Mouse (Mus musculus) heart, embryonic 10.5 days (tissue): ENCODE data around the gene Shb. TPM values are rescaled to one million over a fixed set of nuclear protein-coding genes. Genes with fewer than 3 reads are reported as not detected.
A peak's percentile ranks its signal among the peaks of the same experiment; 100 is the strongest.

Experiments
- DNase-seq: peaks from one replicate; pipeline ENCODE4 v3.0.0-alpha.2; 2017; ENCODE audit warnings: low spot score
- H3K27ac ChIP-seq: fragments of 300-500 bp; sonication (generic); 2 replicates; pipeline ENCODE4 v1.5.1; 2016; ENCODE audit warnings: mild to moderate bottlenecking
- H3K27me3 ChIP-seq: fragments of 300-500 bp; sonication (generic); 2 replicates; pipeline ENCODE4 v1.6.1; 2016; ENCODE audit warnings: mild to moderate bottlenecking; ENCODE audit not compliant: poor library complexity, insufficient read depth, severe bottlenecking
- H3K36me3 ChIP-seq: fragments of 300-500 bp; sonication (generic); 2 replicates; pipeline ENCODE4 v1.6.1; 2016; ENCODE audit warnings: mild to moderate bottlenecking, moderate library complexity
- H3K4me1 ChIP-seq: fragments of 300-500 bp; sonication (generic); 2 replicates; pipeline ENCODE4 v1.6.1; 2016; ENCODE audit warnings: mild to moderate bottlenecking
- H3K4me3 ChIP-seq: fragments of 300-500 bp; sonication (generic); 2 replicates; pipeline ENCODE4 v1.5.1; 2016; ENCODE audit warnings: mild to moderate bottlenecking, moderate library complexity
- H3K9me3 ChIP-seq: fragments of 300-500 bp; sonication (generic); 2 replicates; pipeline ENCODE4 v1.6.1; 2016; ENCODE audit warnings: mild to moderate bottlenecking, moderate library complexity
- WGBS: fragments of 180-500 bp; shearing (Covaris S2); methylation state at CpG from one replicate; pipeline ENCODE4 v1.1.7; 2016; 5-methylcytosine and 5-hydroxymethylcytosine counted together
- polyA plus RNA-seq: library from polyadenylated mRNA; unstranded; fragments of >200 nt; fragmentation: Nextera tagmentation; extraction: Ambion mirVana; gene quantifications from 2 replicates; pipeline ENCODE4 v1.2.1, GENCODE M21; 2016

Shb gene
- polyA plus RNA-seq, result 8.2 and 8.3 TPM in 2 replicates

- no peaks in the 10 kb centered on the region for H3K36me3 ChIP-seq
- peaks cover 45% of the 10 kb centered on the region for H3K4me1 ChIP-seq
- no peaks in the 10 kb centered on the region for H3K9me3 ChIP-seq
- H3K27me3 ChIP-seq, result no peaks in the 10 kb centered on the region
- H3K4me3 ChIP-seq, result peak within 1 kb of the TSS; percentile 88
- peak; percentile 75 for DNase-seq
- WGBS, result 17% methylated on average over 7 of the region's 7 CpGs
- peak within 1 kb of the TSS; percentile 90; the same call in 1 of the 2 replicates for H3K27ac ChIP-seq
These were observed at the start of gene Shb for GRCm38 (mm10) chr4:45532375-45532774. Gene Shb, minus strand, starts transcription at chr4:45532470.

- no peak overlapping the region for H3K4me3 ChIP-seq
- WGBS, result 90% methylated on average over 6 of the region's 6 CpGs
- H3K9me3 ChIP-seq, result no peaks in the 10 kb centered on the region
- H3K27ac ChIP-seq, result no peak overlapping the region
- no peaks in the 10 kb centered on the region for H3K36me3 ChIP-seq
- no peak for DNase-seq
- H3K27me3 ChIP-seq, result peaks cover 46% of the 10 kb centered on the region
- H3K4me1 ChIP-seq, result peaks cover 20% of the 10 kb centered on the region
These were observed 48.8 kb upstream of the Shb start for GRCm38 (mm10) chr4:45581095-45581494.

- H3K4me3 ChIP-seq, result no peak overlapping the region
- H3K4me1 ChIP-seq, result peaks cover 21% of the 10 kb centered on the region
- no peak for DNase-seq
- H3K36me3 ChIP-seq, result no peaks in the 10 kb centered on the region
- no peaks in the 10 kb centered on the region for H3K9me3 ChIP-seq
- WGBS, result 39% methylated on average over 22 of the region's 22 CpGs
- H3K27ac ChIP-seq, result peak overlapping the region; percentile 44
- H3K27me3 ChIP-seq, result peaks cover 23% of the 10 kb centered on the region
These were observed 46.5 kb upstream of the Shb start for GRCm38 (mm10) chr4:45578554-45579370.

DNA sequence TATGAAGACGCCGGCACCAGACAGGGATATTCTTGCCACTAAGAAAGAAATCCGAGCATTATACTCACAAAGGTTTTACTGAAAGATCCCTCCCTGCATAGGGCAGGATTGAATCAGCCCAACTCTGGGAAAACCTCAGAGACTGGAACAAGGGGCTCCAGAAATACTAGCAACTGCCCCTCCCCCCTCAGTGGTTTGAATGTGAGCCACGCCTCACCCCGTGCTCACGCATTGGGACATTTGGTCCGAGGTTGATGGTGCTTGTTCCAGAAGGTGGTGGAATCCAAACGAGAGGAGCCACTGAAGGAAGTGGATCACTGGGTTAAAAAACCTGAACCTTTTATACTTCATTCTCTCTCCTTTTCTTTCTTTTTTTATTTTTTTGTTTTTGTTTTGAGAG is 45.4 kb upstream of the Shb start:
- H3K9me3 ChIP-seq, result no peaks in the 10 kb centered on the region
- DNase-seq, result no peak
- H3K27ac ChIP-seq, result no peak overlapping the region
- H3K4me3 ChIP-seq, result no peak overlapping the region
- WGBS, result 56% methylated on average over 8 of the region's 8 CpGs
- peaks cover 21% of the 10 kb centered on the region for H3K4me1 ChIP-seq
- peaks cover 16% of the 10 kb centered on the region; the same call in 1 of the 2 replicates for H3K27me3 ChIP-seq
- H3K36me3 ChIP-seq, result no peaks in the 10 kb centered on the region

- Histone ChIP-seq H3K4me3 (no peak overlapping the region), H3K27ac (no peak overlapping the region), H3K36me3 (no peaks in the 10 kb centered on the region), H3K27me3 (no peaks in the 10 kb centered on the region), H3K9me3 (no peaks in the 10 kb centered on the region), H3K4me1 (peaks cover 12% of the 10 kb centered on the region)
- no peak for DNase-seq
- WGBS, result 64% methylated on average over 15 of the region's 15 CpGs
These were observed 42.4 kb upstream of the Shb start for GRCm38 (mm10) chr4:45574614-45575169.

GRCm38 (mm10) chr4:45569521-45569920 is 37.3 kb upstream of the Shb start:
- Histone ChIP-seq H3K4me3 (no peak overlapping the region), H3K4me1 (no peaks in the 10 kb centered on the region), H3K9me3 (no peaks in the 10 kb centered on the region), H3K27ac (no peak overlapping the region), H3K36me3 (no peaks in the 10 kb centered on the region), H3K27me3 (no peaks in the 10 kb centered on the region)
- 57% methylated on average over 5 of the region's 5 CpGs for WGBS
- DNase-seq, result no peak

DNA sequence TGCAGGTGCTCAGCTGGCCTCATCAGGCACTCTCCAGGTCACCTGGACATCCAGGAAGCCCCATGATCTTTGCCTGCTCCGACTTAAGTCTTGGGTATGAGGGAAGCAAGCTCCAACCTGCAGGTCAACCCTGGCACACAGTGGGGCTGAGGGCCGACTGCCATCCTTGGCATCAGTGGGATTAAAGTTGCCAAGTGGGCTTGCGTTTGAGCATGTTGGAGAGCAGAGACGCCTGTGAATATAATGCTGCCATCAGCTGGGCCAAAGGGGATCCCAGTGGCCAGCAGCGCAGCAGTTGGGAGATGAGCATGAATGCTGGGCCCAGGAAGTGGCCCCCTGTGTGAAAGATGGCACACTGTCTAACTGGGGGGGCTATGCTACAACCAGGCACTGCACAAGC is 25.9 kb upstream of the Shb start:
- Histone ChIP-seq H3K36me3 (no peaks in the 10 kb centered on the region), H3K27me3 (peaks cover 6% of the 10 kb centered on the region; the same call in 1 of the 2 replicates), H3K27ac (no peak overlapping the region), H3K4me1 (no peaks in the 10 kb centered on the region), H3K9me3 (no peaks in the 10 kb centered on the region), H3K4me3 (no peak overlapping the region)
- WGBS, result 85% methylated on average over 5 of the region's 5 CpGs
- DNase-seq, result no peak

GRCm38 (mm10) chr4:45552571-45552970 is 20.3 kb upstream of the Shb start:
- DNase-seq, result no peak
- Histone ChIP-seq H3K4me3 (no peak overlapping the region), H3K9me3 (no peaks in the 10 kb centered on the region), H3K36me3 (no peaks in the 10 kb centered on the region), H3K27me3 (no peaks in the 10 kb centered on the region), H3K27ac (no peak overlapping the region), H3K4me1 (no peaks in the 10 kb centered on the region)
- WGBS, result 39% methylated on average over 4 of the region's 4 CpGs

DNA sequence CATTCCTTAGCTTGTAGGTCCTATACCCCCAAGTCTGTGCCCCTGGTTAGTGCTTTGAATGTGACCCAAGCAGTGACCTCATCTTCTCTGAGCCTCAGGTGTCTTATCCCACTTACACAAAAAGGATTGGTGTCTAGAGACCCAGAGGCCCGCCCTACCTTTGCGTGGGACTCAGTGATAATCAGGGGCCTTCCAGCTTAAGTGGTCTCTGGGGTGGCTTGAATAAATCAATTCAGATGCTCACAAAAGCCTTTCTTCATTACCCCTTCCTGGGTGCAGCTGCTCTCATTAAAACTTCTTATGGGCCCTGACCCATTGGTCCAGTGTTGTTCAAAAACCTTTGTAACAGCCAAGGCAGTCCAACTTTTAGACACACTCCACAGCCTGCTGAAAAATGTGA is 18.7 kb upstream of the Shb start:
- Histone ChIP-seq H3K4me1 (no peaks in the 10 kb centered on the region), H3K36me3 (no peaks in the 10 kb centered on the region), H3K27me3 (no peaks in the 10 kb centered on the region), H3K27ac (no peak overlapping the region), H3K9me3 (no peaks in the 10 kb centered on the region), H3K4me3 (no peak overlapping the region)
- DNase-seq, result no peak
- 77% methylated on average over 2 of the region's 2 CpGs for WGBS

GRCm38 (mm10) chr4:45549514-45549913 is 17.2 kb upstream of the Shb start:
- Histone ChIP-seq H3K27me3 (no peaks in the 10 kb centered on the region), H3K4me1 (no peaks in the 10 kb centered on the region), H3K9me3 (no peaks in the 10 kb centered on the region), H3K4me3 (no peak overlapping the region), H3K36me3 (no peaks in the 10 kb centered on the region), H3K27ac (no peak overlapping the region)
- WGBS, result 59% methylated on average over 5 of the region's 5 CpGs
- no peak for DNase-seq

DNA sequence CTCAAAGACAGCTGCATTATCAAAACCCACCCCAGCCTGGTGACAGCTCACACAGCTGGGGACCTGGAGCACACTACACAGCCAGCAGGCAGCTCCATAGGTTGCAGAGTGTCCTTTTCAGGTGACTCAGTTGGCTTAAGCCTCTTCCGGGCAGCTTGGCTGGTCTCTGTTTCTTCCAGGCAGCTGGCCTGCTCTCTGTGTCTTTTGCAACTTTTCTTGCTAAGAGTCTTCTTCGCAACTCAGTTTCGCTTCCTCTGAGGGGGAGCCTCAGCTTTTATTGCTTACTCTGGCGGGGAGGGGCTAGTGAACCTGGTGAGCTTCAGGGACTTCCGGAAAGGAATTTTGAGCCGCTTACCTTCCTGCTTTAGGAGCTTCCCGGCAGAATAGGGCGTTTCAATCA is 13.6 kb upstream of the Shb start:
- Histone ChIP-seq H3K27me3 (no peaks in the 10 kb centered on the region), H3K4me3 (no peak overlapping the region), H3K36me3 (no peaks in the 10 kb centered on the region), H3K4me1 (no peaks in the 10 kb centered on the region), H3K27ac (no peak overlapping the region), H3K9me3 (no peaks in the 10 kb centered on the region)
- no peak for DNase-seq
- 63% methylated on average over 8 of the region's 8 CpGs for WGBS

DNA sequence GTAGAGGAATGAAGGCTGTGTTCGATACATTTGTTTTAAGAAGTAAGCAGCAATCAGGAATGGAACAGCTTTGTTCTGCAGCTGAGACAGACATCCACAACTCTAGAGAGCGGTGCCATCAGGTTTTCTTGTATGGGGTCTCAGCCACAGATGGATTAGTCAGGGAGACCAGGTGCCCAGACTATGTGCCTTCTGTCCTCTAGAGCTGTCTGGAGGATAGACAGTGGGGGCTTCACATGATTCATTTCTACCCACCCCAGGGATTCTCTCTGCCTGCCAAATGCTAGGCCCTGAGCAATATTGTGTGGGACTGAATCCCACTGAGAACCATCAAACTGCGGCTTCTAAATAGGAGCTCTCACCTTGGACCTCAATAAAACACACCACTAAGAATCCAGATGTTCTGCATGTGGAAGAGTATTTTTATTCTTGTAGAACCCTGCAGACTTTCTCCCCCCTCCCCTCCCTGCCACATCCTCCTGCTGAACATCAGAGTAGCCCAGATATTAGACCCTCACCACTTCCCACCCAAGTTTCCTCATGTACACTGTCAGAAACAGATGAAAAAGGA is 11.3 kb upstream of the Shb start:
- no peaks in the 10 kb centered on the region for H3K9me3 ChIP-seq
- no peaks in the 10 kb centered on the region for H3K4me1 ChIP-seq
- DNase-seq, result no peak
- H3K27me3 ChIP-seq, result no peaks in the 10 kb centered on the region
- no peak overlapping the region for H3K4me3 ChIP-seq
- no peaks in the 10 kb centered on the region for H3K36me3 ChIP-seq
- 91% methylated on average over 3 of the region's 3 CpGs for WGBS
- no peak overlapping the region for H3K27ac ChIP-seq

GRCm38 (mm10) chr4:45540151-45540933 is 8.1 kb upstream of the Shb start:
- Histone ChIP-seq H3K27ac (no peak overlapping the region), H3K4me3 (no peak overlapping the region), H3K36me3 (no peaks in the 10 kb centered on the region), H3K27me3 (no peaks in the 10 kb centered on the region), H3K4me1 (no peaks in the 10 kb centered on the region), H3K9me3 (no peaks in the 10 kb centered on the region)
- WGBS, result 78% methylated on average over 15 of the region's 15 CpGs
- no peak for DNase-seq
